Mouse (Mus musculus): ENCODE measurements around the gene Aff3.

The Aff3 gene

DNA sequence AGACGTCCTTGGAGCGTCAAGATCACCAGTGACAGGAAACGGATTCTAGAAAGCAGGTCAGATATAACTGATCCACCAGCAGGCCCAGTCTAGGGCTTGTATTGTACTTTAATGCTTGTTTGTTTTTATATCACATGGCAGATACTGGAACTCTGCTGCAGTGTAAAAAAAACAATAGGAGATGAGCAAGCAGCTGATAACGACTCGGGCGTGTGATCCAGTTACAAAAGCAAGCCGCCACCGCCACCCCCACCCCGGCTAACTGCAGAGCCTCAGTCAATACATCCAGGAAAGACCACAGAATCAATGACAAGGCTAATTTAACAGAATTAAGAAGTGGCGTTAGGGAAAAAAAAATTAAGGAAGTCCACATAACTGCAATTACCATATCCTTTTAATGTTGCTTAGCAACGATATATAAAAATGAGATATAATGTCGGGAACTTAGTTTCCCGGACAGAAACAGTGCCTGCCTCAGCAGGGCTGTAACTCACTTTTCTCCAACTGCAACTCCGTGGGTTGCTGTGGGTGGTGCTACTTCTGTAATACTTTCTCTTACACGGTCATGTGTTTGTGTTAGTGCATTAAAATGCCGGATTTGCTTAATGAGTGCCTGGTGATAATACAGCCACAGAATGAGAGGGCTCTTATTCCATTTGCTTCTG is 280.2 kb downstream of the Aff3 start:
- no peak for DNase-seq

DNA sequence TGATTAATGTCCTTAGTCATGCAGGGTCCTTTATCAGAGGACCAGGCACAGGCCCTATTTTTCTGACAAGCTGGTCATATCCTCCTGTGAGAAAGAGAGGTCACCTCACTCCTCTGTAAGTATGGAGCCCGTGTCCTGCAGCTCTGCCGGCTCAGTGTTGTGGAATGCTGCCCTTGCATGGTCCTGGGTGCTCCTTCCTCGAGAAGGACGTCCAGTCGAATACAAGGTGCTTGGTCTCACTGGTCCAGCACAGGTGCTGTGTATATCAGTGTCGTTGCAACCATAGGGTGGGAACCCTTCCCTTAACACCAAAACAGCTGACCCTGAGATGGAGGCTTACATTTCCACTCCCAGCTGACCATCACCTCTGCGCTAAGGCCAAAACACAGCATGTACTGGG is 280.7 kb downstream of the Aff3 start:
- no peak for DNase-seq

DNA sequence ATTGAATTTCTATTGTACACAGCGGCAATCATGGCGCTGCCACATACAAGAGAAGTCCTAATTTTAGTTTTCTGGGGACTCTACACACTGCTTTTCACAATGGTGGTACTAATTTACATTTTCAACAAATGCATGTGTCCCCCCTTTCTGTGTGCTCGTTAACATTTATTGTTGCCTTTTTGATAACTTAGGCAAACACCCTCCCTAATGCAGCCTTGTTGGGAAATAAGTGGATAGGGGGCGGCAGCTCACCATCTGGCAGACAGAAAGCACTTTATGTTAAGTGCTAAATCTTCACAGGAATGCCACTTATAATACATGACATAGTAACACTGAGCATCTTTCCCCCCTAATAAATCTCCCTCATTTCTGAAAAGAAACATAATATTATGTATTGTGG is 282.1 kb downstream of the Aff3 start:
- no peak for DNase-seq

DNA sequence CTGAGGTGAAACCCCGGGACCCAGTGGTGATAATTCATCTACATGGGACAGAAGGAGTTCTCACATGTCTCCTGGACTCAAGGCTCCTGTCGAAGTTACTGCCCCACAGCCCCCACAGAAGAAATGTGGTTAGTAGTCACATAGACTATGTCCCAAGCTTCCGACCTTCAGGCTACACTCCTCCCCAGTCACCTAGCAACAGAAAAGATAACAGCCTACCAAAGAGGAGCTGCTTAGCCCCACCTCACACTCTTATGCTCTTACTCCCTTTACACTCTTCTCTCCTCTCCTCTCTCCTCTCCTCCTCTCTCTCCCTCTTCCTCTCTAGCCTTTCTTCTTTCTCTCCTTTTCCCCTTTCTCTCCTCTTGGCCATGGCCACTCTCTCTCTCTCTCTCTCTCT is 286.8 kb downstream of the Aff3 start:
- DNase-seq, result no peak

DNA sequence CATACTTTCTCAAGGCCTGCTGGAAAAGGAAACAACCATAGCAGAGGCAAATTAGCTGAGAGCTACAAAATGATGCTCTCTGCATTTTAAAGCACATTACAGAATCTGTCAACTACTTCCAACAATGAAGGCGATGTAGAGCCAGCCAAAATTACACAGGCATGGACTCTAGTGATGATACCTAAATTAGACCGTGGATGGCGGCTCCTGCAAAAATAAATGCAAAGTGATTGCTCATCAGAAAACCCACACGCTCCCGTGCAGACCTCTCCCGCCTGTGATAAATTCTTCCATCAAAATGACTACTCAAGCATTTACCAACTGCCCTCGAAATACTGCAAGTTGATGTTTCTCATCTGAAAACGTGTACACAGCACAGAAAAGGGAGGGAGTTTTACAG is 295.6 kb downstream of the Aff3 start:
- no peak for DNase-seq

DNA sequence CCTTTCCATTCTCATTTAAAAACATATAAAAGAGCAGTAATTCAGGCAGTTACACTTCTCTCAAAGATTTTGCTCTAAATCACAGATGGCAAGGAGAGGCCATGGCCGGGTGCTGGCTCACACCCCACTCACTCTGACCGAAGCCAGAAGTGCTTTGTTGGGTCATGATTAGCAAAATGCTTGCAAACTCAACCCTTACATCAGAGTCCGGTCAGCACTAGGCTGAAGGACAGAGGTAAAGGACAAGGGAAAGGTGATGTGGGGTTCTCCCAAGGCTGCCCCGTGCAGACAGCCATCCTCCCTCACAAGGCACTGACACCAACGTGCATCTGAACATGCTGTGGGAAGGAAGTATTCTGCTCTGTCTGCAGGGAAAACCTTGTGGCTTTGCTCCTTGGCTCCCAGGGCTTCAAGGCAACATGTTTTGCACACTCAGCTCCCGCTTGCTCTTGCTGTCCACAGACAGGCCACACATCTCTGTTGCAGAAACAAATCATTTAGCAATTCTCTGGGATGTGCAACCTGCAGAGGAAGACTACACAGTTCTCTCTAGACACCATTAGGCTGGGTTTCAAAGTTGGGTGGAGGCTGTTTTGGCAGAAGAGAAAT is 296.6 kb downstream of the Aff3 start:
- DNase-seq, result no peak

DNA sequence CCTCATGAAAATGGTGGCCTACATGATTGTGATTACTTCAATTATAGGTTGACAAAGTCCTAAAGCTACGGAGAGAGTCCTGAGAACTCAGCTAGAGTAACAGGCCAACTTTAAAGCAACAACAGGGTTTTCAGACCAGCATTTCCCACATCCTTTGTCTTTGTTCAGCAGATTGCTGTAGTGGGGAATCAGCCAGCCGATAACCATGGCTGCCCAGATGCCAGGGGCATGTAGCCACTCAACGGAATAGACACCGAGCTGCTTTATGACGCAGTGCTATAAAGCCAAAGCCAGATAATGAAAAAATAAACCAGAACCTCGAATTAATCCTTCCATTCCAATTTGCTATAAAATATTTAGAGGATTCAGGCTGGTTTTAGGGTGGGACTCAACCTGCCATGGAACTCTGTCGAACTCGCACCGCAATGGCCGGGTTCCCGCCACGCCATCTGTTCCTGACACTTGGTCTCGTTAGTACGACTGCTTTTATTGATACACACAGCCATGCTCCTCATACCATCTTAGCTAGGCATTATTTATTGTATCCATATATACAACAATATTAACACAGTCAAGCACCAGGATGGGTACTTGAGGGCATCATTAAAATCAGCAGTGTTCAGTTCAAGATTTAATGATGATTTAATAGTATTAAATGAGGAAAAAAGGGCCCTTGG is 297.2 kb downstream of the Aff3 start:
- no peak for DNase-seq

DNA sequence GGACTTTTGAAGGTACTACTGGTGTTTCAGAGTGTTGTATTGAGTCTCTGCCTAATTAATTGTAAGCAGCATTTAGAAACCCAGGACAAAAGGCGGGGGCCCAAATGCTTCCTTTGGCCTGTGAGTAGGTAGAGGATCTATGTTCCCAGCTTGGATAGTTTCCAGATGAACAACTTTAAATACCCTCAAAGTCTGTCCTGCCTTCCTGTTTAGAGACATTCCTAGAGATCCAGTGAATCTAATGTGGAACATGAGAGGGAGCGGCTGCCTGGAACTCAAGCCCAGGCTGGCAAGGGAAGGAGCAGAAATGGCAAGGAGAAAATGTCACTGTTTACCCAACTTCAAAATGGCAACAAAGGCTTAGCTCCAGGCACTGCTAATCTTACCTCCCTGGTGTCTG is 300.9 kb downstream of the Aff3 start:
- DNase-seq, result no peak

DNA sequence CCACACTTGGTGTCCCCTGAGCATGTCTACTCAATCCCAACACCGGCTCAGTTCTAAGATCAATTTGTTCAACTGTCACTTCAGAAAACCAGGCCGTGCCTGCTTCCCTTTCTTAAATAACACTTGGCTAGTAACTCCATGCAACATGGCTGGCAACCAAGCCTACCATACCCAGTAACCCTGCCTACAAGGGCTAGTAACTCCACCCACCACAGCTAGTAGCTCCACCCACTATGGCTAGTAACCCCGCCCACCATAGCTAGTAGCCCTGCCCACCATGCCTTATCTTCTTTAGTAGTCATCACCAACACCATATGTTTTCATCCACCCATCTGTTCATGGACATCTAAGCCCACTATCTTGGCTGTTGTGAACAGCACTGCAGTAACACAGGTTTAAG is 302.5 kb downstream of the Aff3 start:
- no peak for DNase-seq

DNA sequence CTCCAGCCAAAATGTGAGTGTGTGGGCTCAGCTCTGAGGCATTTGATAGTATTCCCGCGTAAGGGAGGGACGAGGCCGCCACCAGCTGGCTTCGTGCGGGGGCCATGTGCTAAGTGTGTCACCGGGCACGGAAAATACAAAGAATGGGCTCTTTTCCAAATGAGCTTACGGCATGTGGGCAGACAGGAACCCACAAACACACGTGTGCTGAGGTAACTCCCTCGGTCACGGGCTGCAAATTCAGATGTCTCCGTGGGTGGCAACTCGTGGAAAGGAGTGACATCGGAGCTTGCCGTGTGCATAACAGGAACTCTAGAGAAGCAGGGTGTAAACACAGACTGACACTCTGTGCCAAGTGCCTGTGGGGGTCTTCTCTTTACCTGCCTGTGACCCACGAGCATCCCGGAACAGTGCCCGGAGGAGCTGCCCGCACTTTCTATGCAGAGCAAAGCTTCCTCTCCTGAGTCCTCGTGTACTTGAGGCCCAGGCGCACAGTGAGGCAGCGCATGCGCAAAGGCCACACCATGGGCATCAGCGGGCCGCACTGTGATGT is 305.9 kb downstream of the Aff3 start:
- DNase-seq, result no peak

DNA sequence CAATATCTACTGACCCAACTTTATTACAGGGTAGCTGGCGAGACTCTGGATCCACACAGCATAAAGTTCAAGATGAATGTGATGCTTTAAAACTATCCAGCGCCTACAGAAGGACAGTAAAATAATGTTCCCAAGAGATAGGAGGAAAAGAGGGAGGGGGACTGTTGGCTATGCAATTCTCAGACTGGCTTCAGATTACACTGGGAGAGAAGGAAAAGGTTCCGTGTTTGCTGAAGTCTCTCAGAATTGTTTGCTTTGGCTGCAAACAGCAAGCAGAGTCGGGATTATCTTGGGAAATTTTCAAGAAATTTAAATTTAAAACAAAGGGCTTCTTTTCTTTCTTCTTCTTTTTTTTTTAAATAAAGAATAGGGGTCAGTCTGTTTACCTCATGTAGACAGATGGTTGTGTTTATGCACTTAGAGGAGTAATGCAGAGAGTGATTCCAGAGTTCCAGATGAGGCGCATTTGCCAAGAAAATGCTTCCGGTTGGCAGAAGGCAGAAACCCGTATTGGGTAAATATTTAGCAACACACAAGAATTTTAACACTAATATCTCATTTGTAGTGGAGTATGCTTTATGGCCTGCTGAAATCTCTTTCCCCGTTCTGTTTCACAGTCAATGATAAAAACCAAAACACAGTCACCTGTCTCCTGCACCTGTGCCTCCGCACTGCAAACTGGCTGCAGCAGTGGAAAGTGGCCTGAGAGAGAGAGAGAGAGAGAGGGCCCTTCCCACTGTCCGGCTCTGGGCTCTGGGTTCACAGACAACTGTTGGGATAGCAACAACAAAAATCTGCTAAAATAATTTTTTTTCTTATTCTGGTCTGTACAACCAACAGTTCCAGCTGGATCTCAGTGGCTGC is 306.6 kb downstream of the Aff3 start:
- DNase-seq, result no peak

DNA sequence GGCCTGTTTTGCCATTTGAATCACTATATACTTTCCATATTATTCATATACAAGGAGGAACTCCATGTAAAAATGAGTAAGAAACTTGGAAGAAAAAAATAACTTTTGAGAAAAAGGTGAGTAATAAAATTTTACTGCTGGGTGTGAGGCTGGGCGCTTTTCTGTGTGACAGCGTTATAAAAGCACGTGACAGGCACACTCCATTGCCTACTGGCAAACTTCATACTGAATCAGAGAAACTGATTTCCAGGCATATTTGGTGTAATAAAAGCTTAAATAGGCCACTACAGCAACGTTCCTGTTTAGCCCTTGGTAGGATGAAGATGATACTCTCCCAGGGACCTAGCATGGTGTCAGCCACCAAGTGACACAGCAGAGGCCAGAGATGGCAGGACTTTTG is 310.2 kb downstream of the Aff3 start:
- DNase-seq, result no peak

DNA sequence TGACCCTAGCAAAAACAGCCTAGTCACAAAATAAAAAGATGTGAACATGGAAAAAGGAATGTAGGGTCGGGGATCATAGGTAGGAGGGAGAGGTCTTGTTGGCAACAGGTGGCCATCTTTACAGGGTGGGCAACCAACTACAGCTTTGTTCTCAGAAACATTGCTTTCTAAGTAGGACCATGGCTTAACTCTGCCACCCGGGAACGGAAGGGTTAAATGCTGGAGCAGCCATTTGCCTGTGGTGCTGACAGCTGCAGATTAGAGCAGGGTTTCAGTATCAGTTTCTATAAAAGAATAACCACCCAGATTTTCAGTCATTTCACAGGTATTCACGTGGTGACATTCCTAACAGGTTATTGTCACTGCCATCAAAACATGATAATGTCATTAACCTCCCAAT is 317.4 kb downstream of the Aff3 start:
- no peak for DNase-seq

DNA sequence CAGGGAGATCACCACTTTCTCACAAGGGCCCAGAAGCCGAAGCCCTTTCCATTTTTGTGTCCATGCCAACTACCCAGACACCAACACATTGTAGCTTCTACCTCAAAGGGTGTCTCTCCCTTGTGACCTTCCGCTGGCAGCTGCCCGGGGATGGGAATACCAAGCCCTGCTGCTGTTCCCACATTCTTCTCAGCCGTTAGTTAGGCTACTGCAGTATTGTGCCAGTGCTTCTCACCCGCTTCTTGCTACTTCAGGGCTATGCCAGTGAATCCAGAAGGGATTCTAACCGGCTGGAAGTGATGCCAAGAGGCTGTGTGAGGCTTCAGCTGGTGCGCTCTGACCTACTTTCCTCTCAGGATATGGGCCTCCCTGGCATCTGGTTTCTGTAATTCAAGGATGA is 330.5 kb downstream of the Aff3 start:
- DNase-seq, result no peak

DNA sequence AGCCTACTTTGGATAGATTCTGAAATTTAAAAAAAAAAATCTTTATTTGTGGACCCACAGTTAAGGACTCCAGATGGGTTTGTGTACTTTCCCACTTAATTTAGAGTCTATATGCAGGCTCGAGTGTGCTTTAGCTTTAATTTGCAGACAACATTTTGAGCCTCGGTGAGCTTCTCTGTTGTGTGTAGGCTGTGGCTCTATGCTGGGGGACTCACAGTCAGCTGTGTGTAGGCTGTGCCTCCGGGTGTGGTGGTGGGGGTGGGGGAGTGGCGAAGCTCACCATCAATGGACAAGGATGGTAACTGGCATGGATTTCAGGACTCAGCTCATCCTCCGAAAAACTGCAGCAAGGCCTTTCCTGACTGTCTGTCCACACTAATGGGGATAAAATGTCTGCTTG is 331.8 kb downstream of the Aff3 start:
- no peak for DNase-seq

DNA sequence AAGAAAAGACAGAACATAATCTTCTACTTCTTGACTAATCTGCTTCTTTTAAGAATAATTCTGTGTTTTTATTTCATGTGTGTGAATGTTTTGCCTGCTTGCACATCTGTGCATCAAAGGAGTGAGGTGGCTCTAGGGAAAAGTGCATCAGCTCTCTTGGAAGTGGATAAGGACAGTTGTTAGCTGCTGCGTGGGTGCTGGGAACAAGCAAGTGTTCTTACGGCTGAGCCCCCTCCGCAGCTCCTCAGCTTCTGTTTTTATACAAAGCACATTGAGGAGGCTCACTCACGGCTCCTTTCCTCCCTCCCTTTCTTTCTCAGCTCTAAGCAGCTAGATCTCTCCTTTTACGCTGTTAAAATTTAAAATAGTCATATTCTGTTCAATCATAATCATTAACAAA is 340.5 kb downstream of the Aff3 start:
- no peak for DNase-seq

DNA sequence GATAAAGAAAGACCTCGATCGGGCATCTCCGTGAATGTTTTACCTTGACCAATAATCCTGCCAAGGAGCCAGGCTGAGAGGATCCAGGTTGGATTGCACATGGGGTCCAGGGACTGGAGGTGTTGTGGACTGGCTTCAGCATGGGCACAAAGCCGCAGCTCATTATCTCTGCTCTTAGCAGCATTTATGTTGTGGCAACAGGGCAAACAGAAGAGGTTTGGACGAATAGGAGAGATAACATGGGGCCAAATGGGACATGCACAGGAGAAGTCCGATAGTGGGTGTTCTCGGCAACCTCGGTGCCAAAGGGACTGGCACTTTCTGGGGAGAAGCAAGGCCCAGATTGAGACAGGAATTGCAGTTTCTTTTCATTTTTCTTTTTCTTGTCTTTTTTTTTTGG is 342.9 kb downstream of the Aff3 start:
- DNase-seq, result no peak

DNA sequence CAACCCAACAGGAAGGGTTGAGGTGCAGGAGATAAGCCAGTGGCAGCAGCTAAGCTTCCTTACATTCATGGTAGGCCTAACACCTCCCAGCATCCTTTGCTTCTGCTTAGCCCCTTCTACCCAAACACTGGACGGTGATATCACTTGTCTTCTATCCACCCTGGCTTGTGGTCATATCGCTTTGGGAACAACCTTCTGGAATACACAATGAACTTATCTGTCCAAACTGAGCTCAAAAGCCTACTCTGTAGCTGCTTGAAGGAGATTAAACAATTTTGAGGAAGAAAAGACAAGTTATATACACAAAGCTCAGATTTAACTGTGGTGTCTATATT is 343.8 kb downstream of the Aff3 start:
- no peak for DNase-seq

DNA sequence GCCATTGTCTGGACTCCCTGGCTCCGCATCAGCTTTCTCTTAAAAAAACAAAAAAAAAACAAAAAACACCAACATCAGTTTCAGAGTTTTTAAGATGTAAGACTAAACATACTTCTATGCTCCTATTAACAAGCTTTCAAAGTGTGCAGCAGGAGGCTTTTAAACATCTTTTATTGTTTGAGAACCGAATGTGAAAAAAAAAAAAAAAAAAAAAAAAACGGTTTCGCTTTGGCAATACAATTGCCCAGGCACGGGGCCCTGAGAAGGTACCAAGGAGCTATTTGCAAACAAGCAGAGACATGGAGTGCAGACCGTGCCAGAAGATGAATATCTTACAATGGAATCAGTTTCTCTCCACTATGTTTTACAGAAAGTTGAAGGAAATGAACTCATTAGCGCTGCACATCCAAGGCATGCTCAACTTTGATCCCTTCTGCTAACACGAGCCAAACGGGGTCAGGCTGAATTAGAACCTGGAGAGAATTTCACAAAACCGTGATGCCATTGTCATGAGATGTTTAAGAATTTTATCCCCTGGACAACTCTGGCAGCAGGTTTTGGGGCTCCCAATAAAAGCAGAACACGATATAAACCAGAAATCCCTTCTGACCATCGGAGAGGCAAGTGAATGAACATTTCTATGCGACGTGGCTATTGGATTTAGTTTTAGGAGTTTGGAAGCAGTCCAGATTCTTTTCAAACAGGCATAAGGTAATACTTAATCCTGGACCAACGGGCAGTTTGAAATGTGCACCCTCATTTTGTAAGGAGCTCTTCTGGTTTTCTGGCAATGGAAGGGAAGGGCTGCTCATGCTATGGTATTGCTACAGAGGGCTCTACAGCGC is 344.4 kb downstream of the Aff3 start:
- no peak for DNase-seq

DNA sequence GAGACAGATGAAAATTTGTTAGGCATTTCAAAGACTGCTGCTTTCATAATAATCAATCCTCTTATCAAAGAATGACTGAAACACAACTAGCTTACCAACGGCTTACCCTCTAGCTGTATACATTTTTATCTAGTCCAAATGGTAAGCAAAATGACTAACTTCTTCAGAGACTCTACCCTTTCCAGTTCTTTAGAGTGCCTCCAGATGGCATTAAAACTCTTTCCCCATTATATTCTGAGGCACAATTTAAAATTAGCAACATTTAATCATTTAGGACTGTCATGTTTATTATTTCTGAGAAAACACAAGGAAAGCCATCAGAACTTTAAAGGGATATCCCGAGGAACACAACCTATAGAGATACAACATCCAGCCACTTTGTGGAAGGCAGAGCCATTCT is 346.1 kb downstream of the Aff3 start:
- no peak for DNase-seq

DNA sequence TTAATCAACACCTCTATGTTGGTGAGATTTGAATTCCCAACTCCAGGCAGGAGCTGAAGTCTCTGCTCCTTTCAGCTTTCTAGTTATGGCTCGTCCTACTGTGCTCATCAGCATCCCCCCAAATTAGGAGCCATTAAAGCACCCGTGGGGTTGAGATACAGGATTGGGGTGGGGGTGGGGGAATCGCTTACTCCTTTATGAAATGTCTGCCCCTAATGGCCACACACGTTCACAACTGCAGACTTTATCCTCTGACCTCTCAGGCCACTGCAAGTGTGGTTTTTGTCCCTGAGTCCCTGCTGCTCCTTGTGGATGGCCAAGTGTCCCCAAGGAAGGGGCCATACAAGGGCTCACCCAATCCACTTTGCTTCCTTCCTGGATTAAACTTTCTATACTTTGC is 348.8 kb downstream of the Aff3 start:
- DNase-seq, result no peak

DNA sequence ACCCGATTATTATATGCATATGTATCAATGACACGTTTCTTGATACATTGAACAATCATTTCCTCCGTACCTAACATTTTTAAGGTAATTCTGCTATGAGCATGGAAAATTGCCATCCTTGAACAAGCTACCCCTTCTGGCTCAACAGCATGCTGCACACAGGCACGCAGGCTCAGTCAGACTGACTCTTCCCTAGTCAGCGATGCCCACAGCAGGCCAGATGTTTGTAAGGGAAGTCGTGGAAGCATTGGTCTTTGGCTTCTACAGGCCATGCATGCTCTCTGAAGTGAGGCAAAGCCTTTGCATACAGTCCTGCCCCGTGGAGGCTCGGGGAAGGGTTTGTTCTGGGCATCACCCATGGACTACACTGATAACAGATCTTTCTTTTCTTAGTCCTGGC is 354.3 kb downstream of the Aff3 start:
- DNase-seq, result no peak

DNA sequence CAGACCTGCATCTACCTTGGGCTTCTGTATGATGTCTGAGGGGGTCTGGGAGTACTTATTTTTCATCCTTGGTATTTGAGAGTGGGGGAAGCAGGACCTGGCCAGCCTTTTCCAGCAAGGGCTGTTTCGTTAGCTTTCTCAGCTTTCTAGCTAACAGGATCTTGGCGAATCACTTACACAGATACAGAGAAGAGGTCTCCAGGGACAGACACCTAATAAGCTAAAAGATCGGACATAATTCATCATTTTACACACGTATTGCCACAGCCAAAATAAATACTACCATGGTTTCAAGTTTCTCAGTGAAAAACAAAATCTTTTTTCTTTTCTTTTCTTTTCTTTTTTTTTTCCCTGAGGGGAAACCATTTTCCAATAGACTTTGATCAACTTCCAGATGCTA is 354.7 kb downstream of the Aff3 start:
- no peak for DNase-seq

All from thymus, postnatal 25 days (tissue).